Mouse (Mus musculus): ENCODE measurements around the gene Snx30.

Snx30 gene

DNA sequence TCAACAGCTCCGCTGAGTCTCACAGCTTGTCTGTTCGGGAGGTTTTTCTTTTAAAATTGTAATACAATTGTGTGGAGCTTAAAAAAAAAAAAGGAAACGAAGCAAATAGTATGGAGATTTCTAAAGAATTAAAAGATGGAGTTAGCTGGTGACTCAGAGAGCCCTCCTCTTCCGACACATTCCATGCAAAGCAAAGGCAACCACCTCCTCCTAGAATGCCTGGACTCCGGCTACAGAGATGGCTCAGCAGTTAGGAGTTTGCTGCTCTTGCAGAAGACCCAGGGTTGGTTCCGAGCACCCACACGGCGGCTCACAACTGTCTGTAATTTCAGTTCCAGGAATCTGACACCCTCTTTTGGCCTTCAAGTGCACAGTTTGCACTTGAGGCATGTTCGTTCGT, 12.9 kb downstream of the Snx30 start:
- in situ Hi-C loops (cut with MboI; ENCODE audit: unreplicated experiment in 2 of 2) = no loop called here

DNA sequence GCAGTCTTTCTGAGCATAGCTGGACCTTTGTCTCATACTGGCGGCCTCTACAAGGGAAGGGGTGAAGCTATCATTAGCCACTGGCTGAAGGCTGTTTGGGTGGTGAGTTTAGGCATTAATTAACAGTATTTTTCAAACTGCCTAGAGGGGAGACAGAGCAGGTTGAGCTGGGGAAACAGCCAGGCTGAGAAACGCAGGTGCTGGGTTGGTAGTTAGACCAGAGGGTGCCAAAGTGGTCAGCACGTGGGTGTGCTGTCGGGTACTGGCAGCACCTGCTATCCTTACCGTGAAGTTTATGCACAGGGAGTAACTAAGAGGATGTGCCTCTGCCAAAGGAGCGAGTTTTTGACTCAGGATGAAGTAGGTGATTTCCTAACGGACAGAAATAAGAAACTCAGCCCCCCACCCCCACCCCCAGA, 13.4 kb downstream of the Snx30 start:
- in situ Hi-C loops (cut with MboI; ENCODE audit: unreplicated experiment in 2 of 2) = no loop called here

DNA sequence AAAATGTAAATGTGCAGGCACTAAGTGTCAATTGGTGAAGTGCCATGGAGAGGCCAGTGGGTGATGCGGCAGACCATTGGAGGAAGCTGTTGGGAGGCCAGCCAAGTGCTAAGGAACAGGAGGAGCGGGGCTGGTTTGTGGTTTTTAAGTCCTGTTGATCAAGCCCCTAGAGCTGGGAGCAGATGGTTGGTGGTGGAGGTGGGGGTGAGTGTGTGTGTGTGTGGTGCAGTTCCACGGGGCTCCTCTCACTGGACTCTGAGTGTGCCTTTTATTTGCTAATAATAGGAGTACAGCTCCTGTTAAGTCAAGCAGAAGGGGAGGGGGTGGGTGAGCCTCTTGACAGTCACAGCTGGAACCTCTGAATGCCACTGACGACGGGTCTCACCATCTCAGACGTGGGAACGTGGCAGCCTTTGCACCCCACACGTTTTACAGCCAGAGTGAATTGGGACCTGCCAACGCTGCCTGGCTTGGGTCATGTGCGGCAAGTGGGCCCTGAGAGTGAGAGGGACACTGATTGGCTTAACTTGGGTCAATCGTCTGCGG, 13.9 kb downstream of the Snx30 start:
- in situ Hi-C loops (cut with MboI; ENCODE audit: unreplicated experiment in 2 of 2) = no loop called here

DNA sequence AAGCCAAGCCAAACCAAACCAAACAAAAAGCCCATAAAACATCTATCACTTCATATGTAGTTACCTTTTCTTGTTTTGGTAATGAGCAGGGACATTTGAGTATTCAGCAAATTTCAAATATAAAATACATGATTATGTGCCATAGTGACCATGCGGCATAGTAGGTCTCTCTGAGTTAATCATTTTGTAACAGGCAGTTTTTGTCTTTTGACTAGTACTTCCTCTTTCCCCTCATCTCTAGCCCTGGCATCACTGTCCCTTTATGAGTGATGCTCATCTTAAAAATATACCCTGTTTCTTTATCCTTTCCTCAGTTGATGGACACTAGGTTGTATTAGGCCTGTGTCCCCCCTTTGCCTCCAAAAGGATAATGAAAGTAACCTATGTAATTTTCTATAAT, 15.9 kb downstream of the Snx30 start:
- in situ Hi-C loops (cut with MboI; ENCODE audit: unreplicated experiment in 2 of 2) = no loop called here

DNA sequence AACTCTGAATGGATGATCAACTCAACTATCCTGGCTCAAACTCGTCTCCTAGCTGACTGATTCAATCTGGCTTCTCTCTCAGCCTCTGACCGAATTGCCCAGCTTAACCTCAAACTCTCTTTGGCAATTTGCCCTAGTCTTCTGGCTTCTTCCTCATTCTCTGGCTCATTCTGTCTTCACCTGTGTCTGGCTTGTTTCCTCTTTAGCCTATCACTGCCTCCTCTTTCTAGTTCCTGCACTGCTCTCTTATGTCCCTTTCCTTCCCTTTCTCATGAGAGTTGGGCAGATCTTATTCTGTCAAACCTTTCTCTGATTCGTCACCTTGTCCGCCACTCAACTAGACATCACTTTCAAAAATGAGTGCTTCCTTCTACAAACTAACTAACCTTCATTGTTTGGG, 16.5 kb downstream of the Snx30 start:
- in situ Hi-C loops (cut with MboI; ENCODE audit: unreplicated experiment in 2 of 2) = no loop called here

DNA sequence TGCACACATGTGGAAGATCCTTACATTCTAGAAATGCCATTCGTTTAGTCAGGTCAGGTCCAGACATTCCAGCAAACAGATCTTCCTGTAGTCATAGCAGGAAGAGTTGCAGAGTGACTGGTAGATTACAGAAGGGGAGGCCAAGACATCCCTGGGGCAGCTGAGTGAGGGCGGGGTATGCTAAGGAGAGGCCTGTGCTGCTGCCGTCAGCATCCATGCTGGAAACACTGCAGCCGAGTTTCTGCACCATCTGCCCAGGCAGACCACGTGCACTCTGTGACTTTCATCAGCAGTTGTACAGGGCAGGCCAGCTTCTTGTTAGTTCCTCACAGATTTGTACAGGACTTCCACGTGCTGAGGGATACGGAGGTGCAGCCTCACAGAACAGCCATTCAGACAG, 17.8 kb downstream of the Snx30 start:
- in situ Hi-C loops (cut with MboI; ENCODE audit: unreplicated experiment in 2 of 2) = no loop called here

DNA sequence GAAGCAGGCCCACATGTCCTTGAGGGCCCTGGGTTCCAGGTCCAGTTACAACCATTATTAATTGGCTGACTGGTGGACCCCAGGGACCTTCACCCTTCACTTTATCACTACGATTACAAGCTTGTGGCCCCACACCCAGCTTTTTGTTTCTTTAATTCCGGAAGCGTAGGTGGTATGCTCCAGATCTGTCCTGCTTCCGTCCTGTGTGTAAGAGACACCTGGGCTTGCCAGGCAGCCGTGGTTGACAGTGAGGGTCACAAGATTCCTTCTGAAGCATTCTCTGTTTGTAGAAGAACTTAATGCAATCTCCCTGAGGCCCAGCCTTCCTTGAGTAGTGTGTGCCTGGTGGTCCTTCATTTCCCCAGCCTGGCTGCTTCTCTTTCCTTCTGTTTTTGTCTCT, 19.2 kb downstream of the Snx30 start:
- in situ Hi-C loops (cut with MboI; ENCODE audit: unreplicated experiment in 2 of 2) = no loop called here

DNA sequence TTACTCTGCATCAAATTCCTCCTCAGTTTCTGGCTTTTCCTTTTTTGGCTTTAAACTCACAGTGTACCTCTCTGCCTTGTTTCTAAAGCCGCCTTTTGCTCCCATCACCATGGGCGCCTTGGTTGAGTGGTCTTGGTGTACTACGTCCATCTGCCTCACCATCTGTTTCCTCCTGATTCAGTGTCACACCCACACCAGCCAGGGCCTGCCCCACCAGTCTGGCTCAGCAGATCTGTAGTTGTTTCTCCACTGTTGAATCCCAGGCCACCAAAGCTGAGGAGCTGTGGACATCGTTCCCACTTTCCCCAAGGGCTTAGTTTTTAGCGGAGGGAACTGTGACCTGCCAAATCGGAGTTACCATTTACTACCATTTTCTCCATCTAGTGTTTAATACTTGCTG, 20.0 kb downstream of the Snx30 start:
- in situ Hi-C loops (cut with MboI; ENCODE audit: unreplicated experiment in 2 of 2) = no loop called here

DNA sequence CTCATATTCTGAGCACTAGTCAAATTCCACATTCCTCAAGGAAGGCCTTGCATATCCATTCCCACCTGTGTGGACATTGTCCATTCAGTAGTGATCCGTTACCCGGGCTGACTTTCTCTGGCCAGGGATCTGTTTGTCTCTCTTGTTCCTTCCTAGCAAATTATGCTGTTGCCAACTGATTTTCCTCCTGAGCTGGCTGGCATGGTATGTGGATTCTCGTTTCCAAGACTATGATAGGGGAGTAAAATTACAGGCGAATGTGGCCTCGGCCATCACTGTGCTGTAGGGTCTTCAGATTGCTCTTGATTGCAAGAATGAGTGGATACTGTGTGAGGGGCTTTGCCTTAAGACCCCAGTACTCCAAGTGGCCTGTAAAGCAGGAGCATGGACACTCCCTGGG, 20.7 kb downstream of the Snx30 start:
- in situ Hi-C loops (cut with MboI; ENCODE audit: unreplicated experiment in 2 of 2) = no loop called here

DNA sequence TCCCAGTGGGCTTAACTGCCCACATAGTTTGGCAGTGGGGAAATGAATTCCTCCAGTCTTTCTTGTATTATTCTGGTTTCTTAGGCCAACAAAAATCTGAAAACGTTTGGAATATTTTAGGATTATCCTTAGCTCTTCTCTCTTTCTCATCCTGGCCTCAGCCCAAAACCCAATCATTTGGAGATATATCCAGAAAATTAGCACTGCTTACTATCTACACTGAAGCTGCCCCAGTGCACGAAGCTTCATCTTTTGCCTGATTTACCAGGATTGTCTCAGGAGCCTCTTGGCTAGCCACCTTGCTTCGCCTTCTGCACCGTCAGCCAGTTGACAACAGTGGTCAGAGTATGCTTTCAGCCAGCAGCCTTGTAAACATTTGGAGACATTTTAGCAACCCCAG, 23.4 kb downstream of the Snx30 start:
- in situ Hi-C loops (cut with MboI; ENCODE audit: unreplicated experiment in 2 of 2) = no loop called here

DNA sequence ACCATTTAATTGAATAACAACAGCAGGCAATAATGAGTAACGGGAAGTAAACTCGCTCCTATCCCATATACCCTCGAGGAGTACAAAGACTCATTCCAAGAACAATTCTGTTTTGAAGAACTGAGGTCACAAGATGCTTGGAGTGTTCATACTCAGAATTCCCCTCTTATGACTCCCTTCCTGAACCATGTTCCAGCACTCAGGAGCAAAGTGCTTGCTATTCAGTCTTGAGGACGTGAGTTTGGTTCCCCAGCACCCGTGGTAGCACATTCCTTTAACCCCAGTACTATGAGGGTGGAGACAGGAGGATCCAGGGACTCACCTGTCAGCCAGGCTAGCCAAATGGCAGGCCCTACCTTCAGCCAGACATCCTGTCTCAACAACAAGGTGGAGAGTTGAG, 25.4 kb downstream of the Snx30 start:
- in situ Hi-C loops (cut with MboI; ENCODE audit: unreplicated experiment in 2 of 2) = no loop called here

DNA sequence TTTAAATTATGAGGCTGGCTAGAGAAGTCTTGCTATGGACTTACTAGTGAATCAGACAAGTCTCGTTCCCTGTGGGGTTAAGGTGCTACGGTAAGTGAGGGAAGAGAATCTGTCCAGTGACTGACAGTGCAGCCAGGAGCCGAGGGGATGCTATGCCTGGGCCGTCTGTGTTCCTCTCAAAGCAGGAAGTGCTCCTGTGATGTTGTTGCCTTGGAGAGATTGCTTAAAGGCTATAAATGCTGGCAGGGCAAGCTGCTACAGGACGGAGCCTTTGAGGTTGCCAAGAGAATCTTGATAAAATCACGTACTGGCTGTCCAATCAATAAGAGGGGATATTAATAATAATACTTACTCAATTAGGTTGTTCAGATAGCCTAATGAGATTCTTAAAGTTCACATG, 27.2 kb downstream of the Snx30 start:
- in situ Hi-C loops (cut with MboI; ENCODE audit: unreplicated experiment in 2 of 2) = no loop called here

DNA sequence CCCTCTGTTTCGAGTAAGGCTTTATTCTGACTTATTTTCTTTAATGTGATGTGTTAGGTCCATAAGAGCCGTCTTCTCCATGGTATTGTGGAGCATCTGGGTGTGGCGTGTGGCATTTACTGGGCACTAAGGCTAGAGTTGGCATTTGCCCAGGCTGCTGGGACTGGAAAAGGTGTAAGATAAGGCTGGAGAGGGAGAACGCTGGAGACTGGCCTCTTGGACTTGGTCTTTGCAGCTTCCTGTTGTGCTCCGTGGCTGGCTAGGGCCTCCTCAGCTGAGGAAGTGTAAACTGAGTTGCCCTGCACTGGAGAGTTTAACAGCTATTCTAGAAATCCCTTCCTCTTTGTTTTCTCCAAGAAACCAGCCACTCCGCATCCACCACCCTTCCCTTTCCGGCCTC, 32.0 kb downstream of the Snx30 start:
- in situ Hi-C loops (cut with MboI; ENCODE audit: unreplicated experiment in 2 of 2) = no loop called here

DNA sequence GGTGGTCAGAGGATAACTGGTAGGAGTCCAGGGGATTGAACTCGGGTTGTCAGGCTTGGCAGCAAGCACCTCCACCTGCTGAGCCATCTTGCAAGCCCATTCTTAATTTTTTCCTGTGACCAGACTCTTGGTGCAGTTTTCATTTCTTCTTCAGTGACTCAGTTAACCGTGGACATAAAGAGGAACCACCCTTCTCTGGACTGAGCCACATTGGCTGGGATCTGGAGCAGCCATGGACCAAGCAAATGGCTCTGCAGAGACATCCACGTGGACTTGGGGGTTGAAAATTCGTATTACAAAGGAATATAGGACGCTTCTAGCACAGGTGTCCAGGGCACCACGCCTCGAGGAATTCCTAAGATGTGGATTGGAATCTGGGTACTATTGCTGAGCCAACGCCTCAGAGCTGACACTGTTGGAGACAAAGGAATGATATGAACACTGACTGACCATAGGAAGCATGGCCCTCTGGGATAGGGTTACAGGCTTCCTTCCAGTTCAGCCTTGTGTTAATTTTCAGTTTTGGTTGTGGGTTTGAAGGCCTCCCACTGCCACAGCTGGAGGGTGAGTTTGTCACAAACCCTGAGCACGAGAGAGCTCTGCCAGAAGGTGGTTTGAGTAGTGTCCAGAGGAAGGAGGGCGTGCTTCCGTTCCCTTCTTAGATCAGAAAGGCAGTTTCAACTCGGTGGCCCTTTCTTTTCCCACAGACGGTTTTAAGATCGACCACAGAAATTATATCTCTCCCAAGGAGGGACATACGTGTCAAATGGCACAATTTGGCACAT, 39.0 kb downstream of the Snx30 start:
- in situ Hi-C loops (cut with MboI; ENCODE audit: unreplicated experiment in 2 of 2) = loop anchor here (5.0 kb wide), 2 partner anchors 42 to 52 kb away; partner anchors contain the start of gene Inip (in 1 of the 2)

DNA sequence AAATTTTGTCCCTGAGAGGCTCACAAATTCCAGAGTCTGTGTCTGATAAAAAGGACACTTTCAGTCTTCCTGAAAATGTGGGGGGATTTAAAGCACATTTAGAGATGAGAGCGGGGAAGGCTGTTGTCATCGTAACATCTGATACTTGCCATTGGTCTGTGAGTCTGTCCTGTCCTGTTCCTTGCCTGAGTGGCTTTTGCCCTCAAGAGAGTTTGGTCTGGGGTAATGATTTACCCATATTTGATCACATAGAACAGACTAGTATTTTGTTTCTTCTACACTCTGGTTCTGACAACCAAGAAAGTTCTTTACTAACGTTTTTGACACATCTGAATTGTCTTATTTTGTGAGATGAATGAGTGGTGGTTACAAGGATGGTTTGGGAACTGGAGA, 39.6 kb downstream of the Snx30 start:
- in situ Hi-C loops (cut with MboI; ENCODE audit: unreplicated experiment in 2 of 2) = loop anchor here (5.0 kb wide), 2 partner anchors 43 to 53 kb away; partner anchors contain the start of gene Inip (in 1 of the 2)

DNA sequence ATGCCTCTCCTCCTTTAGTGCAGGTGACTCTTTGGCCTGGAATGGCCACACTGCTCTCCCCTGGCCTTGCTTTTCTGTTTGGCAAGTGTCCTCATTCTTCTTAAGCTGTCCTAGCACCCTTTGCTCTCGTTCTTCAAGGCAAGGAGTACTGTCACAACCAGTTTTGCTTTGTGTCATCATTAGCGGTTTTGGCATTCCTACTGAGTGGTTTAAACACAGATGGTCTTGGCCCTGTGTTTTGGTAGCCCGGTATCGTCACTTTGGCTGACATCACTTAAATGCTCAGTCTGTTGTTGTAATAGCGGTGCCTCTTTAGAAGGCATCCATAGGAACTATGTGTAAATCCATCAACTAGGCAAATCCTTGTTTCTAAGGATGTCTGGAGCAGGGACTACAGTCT, 41.8 kb downstream of the Snx30 start:
- in situ Hi-C loops (cut with MboI; ENCODE audit: unreplicated experiment in 2 of 2) = loop anchor here (5.0 kb wide), 2 partner anchors 45 to 55 kb away; partner anchors contain the start of gene Inip (in 1 of the 2)

DNA sequence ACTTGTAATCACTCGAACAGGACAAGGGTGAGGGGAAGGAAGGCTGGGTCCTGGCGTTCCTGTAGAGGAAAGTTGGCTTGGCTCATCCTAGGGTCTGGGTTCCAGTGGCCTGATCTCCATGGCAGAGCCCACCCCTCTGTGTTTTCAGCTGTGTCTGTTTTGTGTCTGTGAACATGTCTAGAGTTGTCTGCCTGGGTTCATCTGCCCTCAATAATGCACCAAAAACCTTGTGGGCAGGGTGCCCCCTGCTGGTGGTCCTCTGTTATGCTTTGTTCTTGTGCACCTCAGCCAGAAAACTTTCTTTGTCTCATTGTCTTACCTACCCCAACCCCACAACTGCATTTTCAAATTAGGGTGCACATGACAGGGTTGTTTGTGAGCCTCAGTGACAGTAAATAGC, 44.5 kb downstream of the Snx30 start:
- in situ Hi-C loops (cut with MboI; ENCODE audit: unreplicated experiment in 2 of 2) = loop anchor here in 1 of 2 experiments (10.0 kb wide), 1 partner anchor 235 kb away; no protein-coding TSS in a partner anchor

DNA sequence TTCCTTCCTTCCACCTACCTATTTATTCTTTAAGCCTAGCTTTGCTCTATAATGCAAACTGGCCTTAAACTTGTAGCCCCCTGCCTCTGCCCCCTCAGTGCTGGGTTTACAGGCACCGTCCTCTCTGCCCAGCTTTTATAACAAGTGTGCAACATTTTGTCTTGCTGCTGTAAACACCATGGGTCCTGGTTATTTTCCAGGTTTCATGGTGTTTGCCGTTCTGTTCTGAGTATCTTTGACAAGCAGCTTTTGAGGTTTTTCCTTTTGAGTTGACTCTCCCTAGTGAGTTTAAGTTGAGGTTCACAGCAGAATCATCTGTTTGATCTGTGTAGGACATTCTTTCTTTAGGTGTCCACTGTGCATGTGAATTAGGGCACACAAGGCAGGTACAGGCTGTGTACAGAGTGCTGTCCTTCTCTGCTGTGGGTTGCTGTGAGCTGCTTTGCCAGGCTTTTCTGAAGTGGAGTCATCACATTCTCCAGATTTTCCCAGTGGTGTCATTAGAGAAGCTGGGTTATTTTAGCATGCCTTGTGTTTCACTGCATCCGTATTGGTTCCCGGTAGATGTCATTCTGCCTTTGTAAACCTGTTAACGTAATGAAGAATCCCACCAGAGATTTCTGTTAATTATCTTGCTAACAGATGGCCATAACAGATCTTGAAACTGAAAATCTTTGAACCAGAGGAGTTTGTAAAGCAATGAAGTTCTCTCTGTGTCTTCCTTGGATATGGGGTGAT, 45.4 kb downstream of the Snx30 start:
- in situ Hi-C loops (cut with MboI; ENCODE audit: unreplicated experiment in 2 of 2) = loop anchor here in 1 of 2 experiments (10.0 kb wide), 1 partner anchor 236 kb away; no protein-coding TSS in a partner anchor

DNA sequence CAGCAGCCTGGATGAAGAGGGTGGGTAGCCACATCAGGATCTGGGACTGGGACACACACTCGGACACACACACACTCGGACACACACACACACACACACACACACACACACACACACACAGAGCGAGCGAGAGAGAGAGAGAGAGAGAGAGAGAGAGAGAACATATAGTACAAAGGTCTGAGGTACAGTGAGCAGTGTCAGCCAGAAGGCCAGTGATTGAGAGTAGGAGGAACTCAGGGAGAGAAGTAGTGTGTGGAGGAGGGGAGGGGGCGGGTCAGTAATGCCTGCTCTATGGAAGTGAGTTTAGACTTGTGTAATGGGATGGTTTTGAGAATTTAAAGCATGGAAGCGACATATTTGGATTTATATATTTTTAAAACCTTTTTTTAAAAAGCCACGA, 47.5 kb downstream of the Snx30 start:
- in situ Hi-C loops (cut with MboI; ENCODE audit: unreplicated experiment in 2 of 2) = loop anchor here in 1 of 2 experiments (10.0 kb wide), 1 partner anchor 238 kb away; no protein-coding TSS in a partner anchor

DNA sequence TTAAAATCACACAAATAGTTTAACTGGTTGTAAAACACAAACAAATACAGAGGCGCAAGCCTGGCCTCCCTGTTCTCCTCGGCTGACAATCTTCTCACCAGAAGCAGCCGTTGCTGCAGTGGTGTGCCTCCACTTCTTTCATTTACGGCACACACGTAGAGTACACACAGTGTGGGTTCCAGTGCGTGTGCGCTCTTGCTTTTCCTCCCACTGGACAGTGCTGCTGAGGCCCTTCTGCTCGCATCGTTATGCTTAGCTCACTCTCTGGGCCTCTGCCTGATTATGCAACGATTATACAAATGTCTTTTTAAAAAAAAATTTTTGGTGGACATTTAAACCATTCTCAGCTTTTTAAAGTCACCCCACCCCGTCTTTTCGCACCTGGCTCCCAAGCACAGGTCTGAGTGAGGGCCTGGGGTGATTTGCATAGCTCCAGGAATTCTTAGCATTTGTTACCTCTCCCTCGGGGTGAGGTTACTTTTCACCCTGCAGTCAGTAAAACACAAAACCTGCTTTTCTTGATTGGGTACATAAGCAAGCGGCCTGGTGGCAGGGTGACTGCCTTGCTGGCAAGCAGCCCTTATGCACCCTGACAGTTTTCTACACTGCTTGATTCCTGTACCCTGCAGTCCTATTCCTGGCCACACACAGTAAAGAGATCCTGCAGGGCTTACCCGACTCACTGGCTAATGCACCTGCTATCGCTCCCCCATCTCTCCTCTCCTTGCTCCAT, 54.2 kb downstream of the Snx30 start:
- in situ Hi-C loops (cut with MboI; ENCODE audit: unreplicated experiment in 2 of 2) = loop anchor here (5.0 to 10.0 kb wide), 2 partner anchors 245 to 248 kb away; no protein-coding TSS in a partner anchor

DNA sequence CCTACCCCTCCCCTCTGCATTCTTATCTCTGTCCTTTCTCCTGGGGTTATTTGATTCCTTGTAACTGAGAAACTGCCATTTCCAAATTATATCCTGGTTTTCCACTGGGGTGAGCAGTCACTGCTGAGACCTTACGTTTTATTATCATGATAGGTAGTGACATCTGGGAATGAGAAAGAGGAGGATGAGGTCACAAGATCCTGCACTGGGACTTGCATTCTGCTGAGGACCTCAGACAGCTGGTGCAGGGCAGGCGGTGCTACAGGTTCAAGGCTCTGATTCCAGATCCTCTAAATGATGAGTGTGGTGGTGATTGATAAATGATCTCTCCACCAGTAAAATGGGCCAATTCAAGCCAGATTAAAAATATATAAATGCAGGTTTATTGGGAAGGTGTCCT, 54.8 kb downstream of the Snx30 start:
- in situ Hi-C loops (cut with MboI; ENCODE audit: unreplicated experiment in 2 of 2) = no loop called here
